Mouse (Mus musculus) heart, embryonic 10.5 days (tissue): ENCODE measurements at regions not wholly inside any gene's neighbourhood (a gene's known extent, or its start where the extent isn't known, plus 50 kb on each side); places are given as distances from the start of the nearest gene placed in this dataset.

Experiments
- DNase-seq: peaks from one replicate; pipeline ENCODE4 v3.0.0-alpha.2; 2017; ENCODE audit warnings: low spot score
- H3K27ac ChIP-seq: fragments of 300-500 bp; sonication (generic); 2 replicates; pipeline ENCODE4 v1.5.1; 2016; ENCODE audit warnings: mild to moderate bottlenecking
- H3K27me3 ChIP-seq: fragments of 300-500 bp; sonication (generic); 2 replicates; pipeline ENCODE4 v1.6.1; 2016; ENCODE audit warnings: mild to moderate bottlenecking; ENCODE audit not compliant: poor library complexity, insufficient read depth, severe bottlenecking
- H3K36me3 ChIP-seq: fragments of 300-500 bp; sonication (generic); 2 replicates; pipeline ENCODE4 v1.6.1; 2016; ENCODE audit warnings: mild to moderate bottlenecking, moderate library complexity
- H3K4me1 ChIP-seq: fragments of 300-500 bp; sonication (generic); 2 replicates; pipeline ENCODE4 v1.6.1; 2016; ENCODE audit warnings: mild to moderate bottlenecking
- H3K4me3 ChIP-seq: fragments of 300-500 bp; sonication (generic); 2 replicates; pipeline ENCODE4 v1.5.1; 2016; ENCODE audit warnings: mild to moderate bottlenecking, moderate library complexity
- H3K9me3 ChIP-seq: fragments of 300-500 bp; sonication (generic); 2 replicates; pipeline ENCODE4 v1.6.1; 2016; ENCODE audit warnings: mild to moderate bottlenecking, moderate library complexity
- WGBS: fragments of 180-500 bp; shearing (Covaris S2); methylation state at CpG from one replicate; pipeline ENCODE4 v1.1.7; 2016; 5-methylcytosine and 5-hydroxymethylcytosine counted together

GRCm38 (mm10) chr1:158052644-158053043 lies 303.5 kb downstream of the Brinp2 start:
- H3K36me3 ChIP-seq: no peaks in the 10 kb centered on the region
- no peak overlapping the region for H3K27ac ChIP-seq

GRCm38 (mm10) chr1:158054961-158055360 lies 301.2 kb downstream of the Brinp2 start:
- H3K4me3 ChIP-seq: no peak overlapping the region
- H3K4me1 ChIP-seq: no peaks in the 10 kb centered on the region
- no peaks in the 10 kb centered on the region for H3K9me3 ChIP-seq
- no peaks in the 10 kb centered on the region for H3K27me3 ChIP-seq
- no peaks in the 10 kb centered on the region for H3K36me3 ChIP-seq
- H3K27ac ChIP-seq: no peak overlapping the region
- DNase-seq: no peak
- WGBS: 79% methylated on average over 11 of the region's 11 CpGs

More at GRCm38 (mm10) chr1:158052644-158053043, 303.5 kb downstream of the Brinp2 start:
- Histone ChIP-seq H3K4me3 (no peak overlapping the region), H3K4me1 (no peaks in the 10 kb centered on the region), H3K9me3 (no peaks in the 10 kb centered on the region), H3K27me3 (no peaks in the 10 kb centered on the region)
- WGBS: 73% methylated on average over 4 of the region's 4 CpGs
- no peak for DNase-seq

GRCm38 (mm10) chr1:158056994-158057630 lies 299.0 kb downstream of the Brinp2 start:
- DNase-seq: no peak
- no peaks in the 10 kb centered on the region for H3K9me3 ChIP-seq
- no peaks in the 10 kb centered on the region for H3K36me3 ChIP-seq
- H3K27ac ChIP-seq: no peak overlapping the region
- no peak overlapping the region for H3K4me3 ChIP-seq
- H3K4me1 ChIP-seq: no peaks in the 10 kb centered on the region
- no peaks in the 10 kb centered on the region for H3K27me3 ChIP-seq
- WGBS: 63% methylated on average over 3 of the region's 3 CpGs

- Histone ChIP-seq H3K27me3 (no peaks in the 10 kb centered on the region), H3K4me3 (no peak overlapping the region), H3K4me1 (no peaks in the 10 kb centered on the region), H3K9me3 (no peaks in the 10 kb centered on the region), H3K36me3 (no peaks in the 10 kb centered on the region), H3K27ac (no peak overlapping the region)
- DNase-seq: no peak
Observed at GRCm38 (mm10) chr1:158057789-158058188, 298.3 kb downstream of the Brinp2 start.

- 75% methylated on average over 6 of the region's 6 CpGs for WGBS
- H3K36me3 ChIP-seq: no peaks in the 10 kb centered on the region
- no peaks in the 10 kb centered on the region for H3K4me1 ChIP-seq
- H3K4me3 ChIP-seq: no peak overlapping the region
- H3K9me3 ChIP-seq: no peaks in the 10 kb centered on the region
- no peak overlapping the region for H3K27ac ChIP-seq
- H3K27me3 ChIP-seq: no peaks in the 10 kb centered on the region
- no peak for DNase-seq
Observed at GRCm38 (mm10) chr1:158061995-158062394, 294.1 kb downstream of the Brinp2 start.

- Histone ChIP-seq H3K4me3 (no peak overlapping the region), H3K27ac (no peak overlapping the region), H3K27me3 (no peaks in the 10 kb centered on the region), H3K4me1 (no peaks in the 10 kb centered on the region; the same call in 1 of the 2 replicates), H3K36me3 (no peaks in the 10 kb centered on the region), H3K9me3 (no peaks in the 10 kb centered on the region)
- WGBS: 63% methylated on average over 1 of the region's 1 CpGs
- DNase-seq: no peak
Observed at GRCm38 (mm10) chr1:158082181-158082580, 273.9 kb downstream of the Brinp2 start.

GRCm38 (mm10) chr1:158085856-158086255 lies 270.3 kb downstream of the Brinp2 start:
- Histone ChIP-seq H3K4me3 (no peak overlapping the region), H3K36me3 (no peaks in the 10 kb centered on the region), H3K27me3 (no peaks in the 10 kb centered on the region), H3K27ac (no peak overlapping the region), H3K9me3 (no peaks in the 10 kb centered on the region), H3K4me1 (no peaks in the 10 kb centered on the region; the same call in 1 of the 2 replicates)
- WGBS: 78% methylated on average over 3 of the region's 3 CpGs
- no peak for DNase-seq

- WGBS: 80% methylated on average over 4 of the region's 4 CpGs
- no peak overlapping the region for H3K4me3 ChIP-seq
- no peaks in the 10 kb centered on the region for H3K9me3 ChIP-seq
- H3K36me3 ChIP-seq: no peaks in the 10 kb centered on the region
- H3K27me3 ChIP-seq: no peaks in the 10 kb centered on the region
- no peak overlapping the region for H3K27ac ChIP-seq
- H3K4me1 ChIP-seq: no peaks in the 10 kb centered on the region
- DNase-seq: no peak
Observed at GRCm38 (mm10) chr1:158097500-158097899, 258.6 kb downstream of the Brinp2 start.

GRCm38 (mm10) chr1:158119708-158120107 lies 236.4 kb downstream of the Brinp2 start:
- 82% methylated on average over 2 of the region's 2 CpGs for WGBS
- no peak overlapping the region for H3K27ac ChIP-seq
- no peaks in the 10 kb centered on the region for H3K9me3 ChIP-seq
- H3K27me3 ChIP-seq: no peaks in the 10 kb centered on the region
- no peaks in the 10 kb centered on the region for H3K36me3 ChIP-seq
- no peak for DNase-seq
- no peaks in the 10 kb centered on the region for H3K4me1 ChIP-seq
- no peak overlapping the region for H3K4me3 ChIP-seq

- Histone ChIP-seq H3K9me3 (no peaks in the 10 kb centered on the region), H3K4me1 (peaks cover 11% of the 10 kb centered on the region), H3K27me3 (no peaks in the 10 kb centered on the region), H3K36me3 (no peaks in the 10 kb centered on the region), H3K27ac (0 out of 2 replicates have a peak overlapping the region, but pooled peaks have one; percentile 10), H3K4me3 (no peak overlapping the region)
- 62% methylated on average over 3 of the region's 3 CpGs for WGBS
- no peak for DNase-seq
Observed at GRCm38 (mm10) chr1:158124902-158125301, 231.2 kb downstream of the Brinp2 start.

GRCm38 (mm10) chr1:158126272-158126671 lies 229.9 kb downstream of the Brinp2 start:
- Histone ChIP-seq H3K4me1 (peaks cover 11% of the 10 kb centered on the region), H3K9me3 (no peaks in the 10 kb centered on the region), H3K27ac (no peak overlapping the region), H3K36me3 (no peaks in the 10 kb centered on the region), H3K27me3 (no peaks in the 10 kb centered on the region), H3K4me3 (no peak overlapping the region)
- DNase-seq: no peak
- WGBS: 75% methylated on average over 2 of the region's 2 CpGs

GRCm38 (mm10) chr1:158129243-158129770 lies 226.8 kb downstream of the Brinp2 start:
- no peak overlapping the region for H3K4me3 ChIP-seq
- 70% methylated on average over 3 of the region's 3 CpGs for WGBS
- no peaks in the 10 kb centered on the region for H3K27me3 ChIP-seq
- H3K4me1 ChIP-seq: peaks cover 11% of the 10 kb centered on the region
- H3K36me3 ChIP-seq: no peaks in the 10 kb centered on the region
- H3K9me3 ChIP-seq: no peaks in the 10 kb centered on the region
- no peak overlapping the region for H3K27ac ChIP-seq
- no peak for DNase-seq

GRCm38 (mm10) chr1:158147525-158147924 lies 208.6 kb downstream of the Brinp2 start:
- no peak overlapping the region for H3K27ac ChIP-seq
- no peaks in the 10 kb centered on the region for H3K27me3 ChIP-seq
- no peaks in the 10 kb centered on the region for H3K36me3 ChIP-seq
- no peaks in the 10 kb centered on the region for H3K9me3 ChIP-seq
- H3K4me3 ChIP-seq: no peak overlapping the region
- 39% methylated on average over 3 of the region's 3 CpGs for WGBS
- H3K4me1 ChIP-seq: no peaks in the 10 kb centered on the region
- no peak for DNase-seq

- Histone ChIP-seq H3K27ac (no peak overlapping the region), H3K4me3 (no peak overlapping the region), H3K36me3 (no peaks in the 10 kb centered on the region), H3K9me3 (no peaks in the 10 kb centered on the region), H3K27me3 (no peaks in the 10 kb centered on the region), H3K4me1 (no peaks in the 10 kb centered on the region)
- WGBS: 75% methylated on average over 5 of the region's 5 CpGs
- DNase-seq: no peak
Observed at GRCm38 (mm10) chr1:158148035-158148434, 208.1 kb downstream of the Brinp2 start.
